Mouse (Mus musculus): ENCODE measurements around the gene Gabbr2. TPM values are rescaled to one million over a fixed set of nuclear protein-coding genes. Genes with fewer than 3 reads are reported as not detected.

The Gabbr2 gene
- polyA plus RNA-seq, 1 experiment from 2014 or later = 0.11 TPM

GRCm38 (mm10) chr4:46879943-46880342 is 111.7 kb downstream of the Gabbr2 start:
- no peak overlapping the region for H3K4me2 ChIP-seq (replicated peaks; ENCODE audit: low read depth, low read length)
- no peaks in the 10 kb centered on the region for H3K36me3 ChIP-seq (ENCODE audit: insufficient read depth, low read length)
- peaks cover 15% of the 10 kb centered on the region for H3K4me1 ChIP-seq (ENCODE audit: insufficient read depth, low read length)
- H3K27ac ChIP-seq (ENCODE audit: low read length) = no peak overlapping the region
- no peak for ATAC-seq (ENCODE audit: low FRiP score, low TSS enrichment)
- WGBS = 39% methylated on average over 4 of the region's 4 CpGs
- H3K4me3 ChIP-seq (ENCODE audit: low read length) = no peak overlapping the region
- H3K9me3 ChIP-seq (ENCODE audit: low read length) = no peaks in the 10 kb centered on the region
- H3K9ac ChIP-seq (replicated peaks; ENCODE audit: low read length) = no peak overlapping the region
- no peaks in the 10 kb centered on the region for H3K27me3 ChIP-seq (ENCODE audit: insufficient read depth, low read length)

GRCm38 (mm10) chr4:46872750-46873149 is 118.9 kb downstream of the Gabbr2 start:
- WGBS = 86% methylated on average over 4 of the region's 4 CpGs
- ATAC-seq (ENCODE audit: low FRiP score, low TSS enrichment) = no peak

DNA sequence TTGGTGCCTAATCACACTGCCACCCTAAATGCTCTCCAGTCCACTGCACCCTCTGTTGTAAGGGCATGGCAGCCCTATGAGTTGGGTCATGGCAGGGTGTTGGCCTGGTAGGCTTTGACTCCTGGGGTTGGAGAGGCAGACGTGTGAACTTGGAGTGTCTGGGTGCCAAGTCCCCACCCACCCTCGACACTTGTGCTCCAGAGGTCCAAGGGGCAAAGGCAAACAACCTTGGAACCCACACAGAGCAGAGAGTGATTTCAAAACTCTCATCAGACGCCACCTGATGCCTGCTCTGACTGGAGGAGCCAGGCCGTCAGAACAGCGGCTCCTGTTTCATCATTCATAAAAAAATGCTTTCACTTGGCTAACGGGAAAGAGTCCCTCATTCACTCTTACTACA is 121.5 kb downstream of the Gabbr2 start:
- Histone ChIP-seq H3K4me3 (ENCODE audit: low read length) (no peak overlapping the region), H3K9ac (replicated peaks; ENCODE audit: low read length) (no peak overlapping the region), H3K36me3 (ENCODE audit: insufficient read depth, low read length) (no peaks in the 10 kb centered on the region), H3K4me1 (ENCODE audit: insufficient read depth, low read length) (no peaks in the 10 kb centered on the region; the same call in 1 of the 2 replicates), H3K27me3 (ENCODE audit: insufficient read depth, low read length) (no peaks in the 10 kb centered on the region), H3K9me3 (ENCODE audit: low read length) (no peaks in the 10 kb centered on the region), H3K27ac (ENCODE audit: low read length) (no peak overlapping the region), H3K4me2 (replicated peaks; ENCODE audit: low read depth, low read length) (no peak overlapping the region)
- WGBS = 36% methylated on average over 6 of the region's 6 CpGs
- no peak for ATAC-seq (ENCODE audit: low FRiP score, low TSS enrichment)

More at GRCm38 (mm10) chr4:46872750-46873149, 118.9 kb downstream of the Gabbr2 start:
- H3K4me1 ChIP-seq (ENCODE audit: insufficient read depth, low read length) = no peaks in the 10 kb centered on the region; the same call in 1 of the 2 replicates
- no peak overlapping the region for H3K9ac ChIP-seq (replicated peaks; ENCODE audit: low read length)
- H3K9me3 ChIP-seq (ENCODE audit: low read length) = no peaks in the 10 kb centered on the region
- H3K4me2 ChIP-seq (replicated peaks; ENCODE audit: low read depth, low read length) = no peak overlapping the region
- no peak overlapping the region for H3K27ac ChIP-seq (ENCODE audit: low read length)
- no peak overlapping the region for H3K4me3 ChIP-seq (ENCODE audit: low read length)
- no peaks in the 10 kb centered on the region for H3K36me3 ChIP-seq (ENCODE audit: insufficient read depth, low read length)
- no peaks in the 10 kb centered on the region for H3K27me3 ChIP-seq (ENCODE audit: insufficient read depth, low read length)

DNA sequence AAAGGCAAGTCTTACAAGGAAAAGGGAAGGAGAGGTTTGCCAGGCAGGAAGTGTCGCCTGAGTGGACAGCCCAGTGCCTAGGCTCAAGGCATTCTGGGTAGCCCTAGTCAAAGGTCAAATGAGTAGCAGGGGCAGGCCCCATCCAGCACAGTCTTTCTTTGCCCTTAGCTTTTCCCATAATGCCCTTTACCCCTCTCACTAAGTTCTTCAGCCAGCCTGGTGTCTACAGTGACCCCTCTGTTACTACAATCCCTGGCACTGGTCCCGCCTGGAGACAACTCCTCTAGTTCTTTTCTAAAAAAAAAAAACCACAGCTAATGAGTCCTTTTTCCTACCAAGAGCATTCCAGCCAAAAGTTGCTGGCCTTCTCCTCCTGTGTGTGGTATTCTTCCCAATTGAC is 122.3 kb downstream of the Gabbr2 start:
- no peaks in the 10 kb centered on the region for H3K36me3 ChIP-seq (ENCODE audit: insufficient read depth, low read length)
- no peak for ATAC-seq (ENCODE audit: low FRiP score, low TSS enrichment)
- 84% methylated on average over 2 of the region's 2 CpGs for WGBS

GRCm38 (mm10) chr4:46868921-46869320 is 122.8 kb downstream of the Gabbr2 start:
- Histone ChIP-seq H3K4me3 (ENCODE audit: low read length) (no peak overlapping the region), H3K27me3 (ENCODE audit: insufficient read depth, low read length) (no peaks in the 10 kb centered on the region), H3K4me1 (ENCODE audit: insufficient read depth, low read length) (no peaks in the 10 kb centered on the region; the same call in 1 of the 2 replicates), H3K9me3 (ENCODE audit: low read length) (no peaks in the 10 kb centered on the region), H3K9ac (replicated peaks; ENCODE audit: low read length) (no peak overlapping the region), H3K4me2 (replicated peaks; ENCODE audit: low read depth, low read length) (no peak overlapping the region), H3K36me3 (ENCODE audit: insufficient read depth, low read length) (no peaks in the 10 kb centered on the region), H3K27ac (ENCODE audit: low read length) (no peak overlapping the region)
- ATAC-seq (ENCODE audit: low FRiP score, low TSS enrichment) = no peak
- WGBS = 74% methylated on average over 3 of the region's 3 CpGs

More for the DNA sequence above, 122.3 kb downstream of the Gabbr2 start:
- H3K4me3 ChIP-seq (ENCODE audit: low read length) = no peak overlapping the region
- H3K9ac ChIP-seq (replicated peaks; ENCODE audit: low read length) = no peak overlapping the region
- no peak overlapping the region for H3K4me2 ChIP-seq (replicated peaks; ENCODE audit: low read depth, low read length)
- no peaks in the 10 kb centered on the region for H3K9me3 ChIP-seq (ENCODE audit: low read length)
- no peaks in the 10 kb centered on the region for H3K27me3 ChIP-seq (ENCODE audit: insufficient read depth, low read length)
- H3K4me1 ChIP-seq (ENCODE audit: insufficient read depth, low read length) = no peaks in the 10 kb centered on the region; the same call in 1 of the 2 replicates
- H3K27ac ChIP-seq (ENCODE audit: low read length) = no peak overlapping the region

GRCm38 (mm10) chr4:46868181-46868580 is 123.5 kb downstream of the Gabbr2 start:
- Histone ChIP-seq H3K4me2 (replicated peaks; ENCODE audit: low read depth, low read length) (no peak overlapping the region), H3K4me1 (ENCODE audit: insufficient read depth, low read length) (no peaks in the 10 kb centered on the region; the same call in 1 of the 2 replicates), H3K27ac (ENCODE audit: low read length) (no peak overlapping the region), H3K9ac (replicated peaks; ENCODE audit: low read length) (no peak overlapping the region), H3K27me3 (ENCODE audit: insufficient read depth, low read length) (no peaks in the 10 kb centered on the region), H3K4me3 (ENCODE audit: low read length) (no peak overlapping the region), H3K9me3 (ENCODE audit: low read length) (no peaks in the 10 kb centered on the region), H3K36me3 (ENCODE audit: insufficient read depth, low read length) (no peaks in the 10 kb centered on the region)
- ATAC-seq (ENCODE audit: low FRiP score, low TSS enrichment) = no peak
- WGBS = 64% methylated on average over 5 of the region's 5 CpGs

DNA sequence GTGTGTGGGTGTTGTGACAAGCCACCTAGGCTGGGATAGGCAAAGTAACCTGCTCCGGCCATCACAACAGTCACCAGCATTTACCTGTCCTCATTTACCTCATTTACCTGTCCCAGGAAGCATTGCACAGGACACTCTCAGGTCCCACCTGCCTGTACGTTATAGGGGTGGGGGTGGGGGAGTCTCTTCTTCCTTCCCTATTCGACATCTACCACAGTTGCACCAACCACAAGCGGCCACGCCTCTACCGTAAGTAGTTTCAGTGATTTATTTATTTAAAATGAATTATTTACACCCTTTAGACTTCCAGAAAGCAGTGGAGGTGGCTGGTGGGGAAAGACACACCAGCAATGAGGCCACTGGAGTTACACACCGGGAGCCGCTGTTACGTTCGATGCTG is 123.9 kb downstream of the Gabbr2 start:
- no peak overlapping the region for H3K9ac ChIP-seq (replicated peaks; ENCODE audit: low read length)
- no peaks in the 10 kb centered on the region for H3K36me3 ChIP-seq (ENCODE audit: insufficient read depth, low read length)
- no peak overlapping the region for H3K4me3 ChIP-seq (ENCODE audit: low read length)
- no peak for ATAC-seq (ENCODE audit: low FRiP score, low TSS enrichment)
- no peak overlapping the region for H3K4me2 ChIP-seq (replicated peaks; ENCODE audit: low read depth, low read length)
- WGBS = 57% methylated on average over 10 of the region's 10 CpGs
- H3K4me1 ChIP-seq (ENCODE audit: insufficient read depth, low read length) = no peaks in the 10 kb centered on the region; the same call in 1 of the 2 replicates
- H3K27ac ChIP-seq (ENCODE audit: low read length) = no peak overlapping the region
- no peaks in the 10 kb centered on the region for H3K9me3 ChIP-seq (ENCODE audit: low read length)
- no peaks in the 10 kb centered on the region for H3K27me3 ChIP-seq (ENCODE audit: insufficient read depth, low read length)

DNA sequence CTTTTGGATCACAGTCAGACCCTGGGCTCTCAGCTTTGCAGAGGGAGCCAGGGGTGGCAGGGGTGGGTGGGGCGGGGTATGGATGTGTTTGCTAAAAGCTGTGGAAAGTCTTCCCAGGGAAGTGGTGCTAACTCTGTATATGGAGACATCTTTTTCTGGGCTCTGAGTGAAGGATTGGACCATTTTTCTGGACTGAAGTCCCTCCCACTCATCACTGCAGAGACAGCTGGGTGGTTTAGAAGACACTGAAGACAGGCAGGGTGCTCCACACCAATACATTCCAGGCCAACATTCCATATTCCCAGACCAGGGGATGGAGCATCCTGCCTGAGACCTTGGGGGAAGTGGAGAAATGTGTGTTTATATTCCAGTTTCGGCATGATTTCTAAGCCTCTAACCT is 125.6 kb downstream of the Gabbr2 start:
- Histone ChIP-seq H3K4me1 (ENCODE audit: insufficient read depth, low read length) (no peaks in the 10 kb centered on the region; the same call in 1 of the 2 replicates), H3K27ac (ENCODE audit: low read length) (no peak overlapping the region), H3K4me2 (replicated peaks; ENCODE audit: low read depth, low read length) (no peak overlapping the region), H3K4me3 (ENCODE audit: low read length) (no peak overlapping the region), H3K27me3 (ENCODE audit: insufficient read depth, low read length) (no peaks in the 10 kb centered on the region), H3K9ac (replicated peaks; ENCODE audit: low read length) (no peak overlapping the region), H3K9me3 (ENCODE audit: low read length) (no peaks in the 10 kb centered on the region), H3K36me3 (ENCODE audit: insufficient read depth, low read length) (no peaks in the 10 kb centered on the region)
- no peak for ATAC-seq (ENCODE audit: low FRiP score, low TSS enrichment)
- 83% methylated on average over 2 of the region's 2 CpGs for WGBS

- Histone ChIP-seq H3K9ac (replicated peaks; ENCODE audit: low read length) (no peak overlapping the region), H3K4me1 (ENCODE audit: insufficient read depth, low read length) (peaks cover 5% of the 10 kb centered on the region; the same call in 1 of the 2 replicates), H3K27me3 (ENCODE audit: insufficient read depth, low read length) (no peaks in the 10 kb centered on the region), H3K4me3 (ENCODE audit: low read length) (no peak overlapping the region), H3K27ac (ENCODE audit: low read length) (no peak overlapping the region), H3K4me2 (replicated peaks; ENCODE audit: low read depth, low read length) (no peak overlapping the region), H3K36me3 (ENCODE audit: insufficient read depth, low read length) (no peaks in the 10 kb centered on the region), H3K9me3 (ENCODE audit: low read length) (no peaks in the 10 kb centered on the region)
- 71% methylated on average over 12 of the region's 12 CpGs for WGBS
- no peak for ATAC-seq (ENCODE audit: low FRiP score, low TSS enrichment)
Measured at GRCm38 (mm10) chr4:46863721-46864120, 128.0 kb downstream of the Gabbr2 start.

- Histone ChIP-seq H3K4me2 (replicated peaks; ENCODE audit: low read depth, low read length) (no peak overlapping the region), H3K27ac (ENCODE audit: low read length) (no peak overlapping the region), H3K9ac (replicated peaks; ENCODE audit: low read length) (no peak overlapping the region), H3K4me1 (ENCODE audit: insufficient read depth, low read length) (peaks cover 6% of the 10 kb centered on the region; the same call in 1 of the 2 replicates), H3K36me3 (ENCODE audit: insufficient read depth, low read length) (no peaks in the 10 kb centered on the region), H3K9me3 (ENCODE audit: low read length) (no peaks in the 10 kb centered on the region), H3K4me3 (ENCODE audit: low read length) (no peak overlapping the region), H3K27me3 (ENCODE audit: insufficient read depth, low read length) (no peaks in the 10 kb centered on the region)
- ATAC-seq (ENCODE audit: low FRiP score, low TSS enrichment) = no peak
- WGBS = 88% methylated on average over 4 of the region's 4 CpGs
Measured at GRCm38 (mm10) chr4:46862677-46863076, 129.0 kb downstream of the Gabbr2 start.
